Mouse (Mus musculus) heart, embryonic 16.5 days (tissue): ENCODE results near the gene Gpc6. TPM values are rescaled to one million over a fixed set of nuclear protein-coding genes. Genes with fewer than 3 reads are reported as not detected.
A peak's percentile ranks its signal among the peaks of the same experiment; 100 is the strongest.

ENCODE experiments used
- ATAC-seq: fragments of 200-750 bp; cut with Nextera tagmentation; replicated peaks from 2 replicates; pipeline ENCODE4 v1.8.0; 2017; ENCODE audit warnings: moderate number of reproducible peaks; ENCODE audit not compliant: insufficient read depth, low FRiP score; ENCODE audit errors: extremely low read depth
- H3K27ac ChIP-seq: fragments of 300-500 bp; sonication (generic); 2 replicates; pipeline ENCODE4 v1.5.1; 2014; ENCODE audit warnings: mild to moderate bottlenecking, low read length, control low read depth, moderate library complexity
- H3K27me3 ChIP-seq: fragments of 300-500 bp; sonication (generic); 2 replicates; pipeline ENCODE4 v1.6.1; 2014; ENCODE audit warnings: low read length, mixed read lengths; ENCODE audit not compliant: control insufficient read depth, insufficient read depth
- H3K36me3 ChIP-seq: fragments of 300-500 bp; sonication (generic); 2 replicates; pipeline ENCODE4 v1.6.1; 2014; ENCODE audit not compliant: control insufficient read depth, insufficient read depth
- H3K4me1 ChIP-seq: fragments of 300-500 bp; sonication (generic); 2 replicates; pipeline ENCODE4 v1.6.1; 2014; ENCODE audit warnings: low read length, mixed read lengths; ENCODE audit not compliant: control insufficient read depth, insufficient read depth
- H3K4me2 ChIP-seq: fragments of 300-500 bp; sonication (generic); 2 replicates; pipeline ENCODE4 v1.6.1; 2014; ENCODE audit warnings: low read depth, mild to moderate bottlenecking, control low read depth, low read length
- H3K4me3 ChIP-seq: fragments of 300-500 bp; sonication (generic); 2 replicates; pipeline ENCODE4 v1.5.1; 2014; ENCODE audit warnings: mild to moderate bottlenecking, control low read depth, low read length
- H3K9ac ChIP-seq: fragments of 300-500 bp; sonication (generic); 2 replicates; pipeline ENCODE4 v1.6.1; 2014; ENCODE audit warnings: low read length, control low read depth
- H3K9me3 ChIP-seq: fragments of 300-500 bp; sonication (generic); replicated peaks from 2 replicates; pipeline ENCODE4 v1.6.1; 2016; ENCODE audit warnings: low read length; ENCODE audit not compliant: control insufficient read depth
- WGBS: fragments of 180-500 bp; shearing (Covaris S2); extraction: QIAGEN DNeasy Blood & Tissue Kit; methylation state at CpG from one replicate; pipeline ENCODE4 v1.1.7; 2014; 5-methylcytosine and 5-hydroxymethylcytosine counted together
- polyA plus RNA-seq: library from polyadenylated mRNA; unstranded; fragments of >200 nt; fragmentation: Nextera tagmentation; extraction: Ambion mirVana; gene quantifications from 2 replicates; pipeline ENCODE4 v1.2.1, GENCODE M21; 2015

The Gpc6 gene
- 15.8 and 19.4 TPM in 2 replicates for polyA plus RNA-seq

DNA sequence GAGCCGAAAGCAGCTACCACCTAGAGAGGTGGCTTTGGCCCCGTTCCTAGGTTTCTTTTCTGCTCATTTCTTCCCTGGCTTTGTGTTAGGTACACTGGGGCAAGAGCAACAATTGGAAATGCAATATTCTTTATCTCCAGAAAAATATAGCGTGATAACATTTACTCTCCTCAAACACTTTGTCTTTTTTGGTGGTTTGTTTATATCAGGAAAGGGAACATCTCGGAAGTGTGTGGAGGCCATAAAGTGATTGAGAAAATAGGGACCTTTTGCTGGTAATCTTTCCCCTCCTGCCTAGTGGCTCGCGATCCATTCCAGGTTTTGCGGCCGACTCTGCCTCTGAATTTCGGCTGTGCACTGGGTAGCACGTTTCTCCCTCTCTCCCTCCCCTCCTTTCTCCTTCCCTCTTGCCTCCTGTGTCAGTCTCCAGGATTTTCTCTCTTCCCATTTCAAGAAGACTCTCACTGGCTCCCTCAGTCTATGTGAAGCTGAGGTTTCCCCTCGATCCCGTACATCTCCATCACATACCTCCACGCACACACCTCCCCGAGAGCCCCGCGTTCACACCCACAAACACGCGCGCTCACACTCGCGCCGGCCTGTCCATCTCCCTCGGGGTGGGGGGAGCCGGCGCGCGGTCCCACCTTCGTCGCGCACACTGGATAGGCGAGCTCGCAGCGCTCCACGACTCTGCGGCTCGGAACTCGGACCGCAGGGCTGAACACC, at the start of gene Gpc6:
Gene Gpc6 (plus strand): TSS at position 440 of the 726 bp plus-strand sequence.
- peak within 1 kb of the TSS; percentile 78 for H3K4me3 ChIP-seq
- no peaks in the 10 kb centered on the region for H3K9me3 ChIP-seq
- under 1% methylated on average over 38 of the region's 38 CpGs for WGBS
- peak within 1 kb of the TSS; percentile 100 for H3K4me2 ChIP-seq
- ATAC-seq: peak; percentile 70
- peak within 1 kb of the TSS; percentile 80 for H3K27ac ChIP-seq
- H3K27me3 ChIP-seq: peaks cover 3% of the 10 kb centered on the region
- no peaks in the 10 kb centered on the region for H3K36me3 ChIP-seq
- H3K4me1 ChIP-seq: peaks cover 6% of the 10 kb centered on the region; the same call in 1 of the 2 replicates
- H3K9ac ChIP-seq: peak within 1 kb of the TSS; percentile 80

DNA sequence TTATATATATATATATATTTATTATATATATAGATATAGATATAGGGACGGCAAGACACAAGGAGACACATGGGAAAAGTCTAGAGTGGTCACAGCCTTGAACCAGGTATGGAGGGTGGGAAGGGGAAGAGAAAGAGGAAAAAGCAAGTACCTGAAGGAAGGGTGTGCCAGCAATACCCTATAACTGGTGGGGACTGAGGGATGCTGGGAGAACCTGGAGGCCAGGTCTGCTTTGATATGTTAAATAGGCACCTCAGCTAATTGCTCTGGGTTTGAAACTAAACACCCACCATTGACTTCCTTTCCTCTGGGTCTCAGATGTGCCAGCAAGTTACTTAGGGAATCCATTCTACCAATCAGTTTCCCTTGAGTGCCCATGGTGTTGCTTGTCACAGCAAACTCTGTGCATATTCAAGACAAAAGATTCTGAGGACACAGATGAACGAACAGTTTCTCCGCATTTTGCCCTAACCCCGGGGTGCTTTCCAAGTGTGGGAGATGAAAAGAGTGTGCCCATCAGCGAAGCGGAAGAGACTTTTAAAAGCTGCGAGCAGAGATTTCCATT, 42.6 kb upstream of the Gpc6 start:
- H3K36me3 ChIP-seq: no peaks in the 10 kb centered on the region
- H3K27ac ChIP-seq: no peak overlapping the region
- no peak for ATAC-seq
- no peaks in the 10 kb centered on the region for H3K4me1 ChIP-seq
- H3K27me3 ChIP-seq: no peaks in the 10 kb centered on the region
- H3K4me3 ChIP-seq: no peak overlapping the region
- H3K9ac ChIP-seq: no peak overlapping the region
- no peaks in the 10 kb centered on the region for H3K9me3 ChIP-seq
- no peak overlapping the region for H3K4me2 ChIP-seq
- WGBS: 70% methylated on average over 7 of the region's 7 CpGs

- Histone ChIP-seq H3K9me3 (no peaks in the 10 kb centered on the region), H3K9ac (no peak overlapping the region), H3K4me3 (no peak overlapping the region), H3K27me3 (no peaks in the 10 kb centered on the region), H3K27ac (no peak overlapping the region), H3K4me1 (no peaks in the 10 kb centered on the region), H3K4me2 (no peak overlapping the region), H3K36me3 (no peaks in the 10 kb centered on the region)
- 58% methylated on average over 3 of the region's 3 CpGs for WGBS
- no peak for ATAC-seq
Observed at GRCm38 (mm10) chr14:116894316-116894715, 30.8 kb upstream of the Gpc6 start.

- no peaks in the 10 kb centered on the region for H3K27me3 ChIP-seq
- H3K4me1 ChIP-seq: no peaks in the 10 kb centered on the region
- H3K9me3 ChIP-seq: no peaks in the 10 kb centered on the region
- no peak overlapping the region for H3K4me2 ChIP-seq
- WGBS: 42% methylated on average over 1 of the region's 1 CpGs
- no peak overlapping the region for H3K4me3 ChIP-seq
- no peak overlapping the region for H3K9ac ChIP-seq
- H3K27ac ChIP-seq: no peak overlapping the region
- no peak for ATAC-seq
- H3K36me3 ChIP-seq: no peaks in the 10 kb centered on the region
Observed at GRCm38 (mm10) chr14:116897971-116898370, 27.1 kb upstream of the Gpc6 start.

DNA sequence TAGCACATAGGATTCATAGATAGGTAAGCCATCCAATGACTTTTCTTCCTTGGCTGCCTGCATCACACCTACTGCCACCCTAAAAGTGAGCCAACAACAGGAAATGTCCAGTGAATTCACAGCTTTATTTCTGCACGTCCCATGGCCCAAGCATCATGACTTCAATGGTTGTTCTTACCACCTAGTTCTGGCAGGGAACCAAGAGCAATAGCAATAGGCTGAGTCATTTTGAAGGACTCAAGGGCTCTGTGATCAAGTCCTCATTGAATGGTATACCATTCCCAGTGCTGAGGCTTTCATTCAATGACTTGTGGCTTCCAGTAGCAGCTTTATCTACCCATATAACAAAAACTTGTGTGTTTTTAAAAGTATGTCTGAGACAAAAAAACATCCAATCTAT, 13.3 kb upstream of the Gpc6 start:
- WGBS: 49% methylated on average over 1 of the region's 1 CpGs
- H3K9me3 ChIP-seq: no peaks in the 10 kb centered on the region
- H3K27ac ChIP-seq: no peak overlapping the region
- no peak overlapping the region for H3K4me3 ChIP-seq
- no peaks in the 10 kb centered on the region for H3K27me3 ChIP-seq
- H3K9ac ChIP-seq: no peak overlapping the region
- H3K4me2 ChIP-seq: no peak overlapping the region
- H3K4me1 ChIP-seq: no peaks in the 10 kb centered on the region
- no peak for ATAC-seq
- no peaks in the 10 kb centered on the region for H3K36me3 ChIP-seq

DNA sequence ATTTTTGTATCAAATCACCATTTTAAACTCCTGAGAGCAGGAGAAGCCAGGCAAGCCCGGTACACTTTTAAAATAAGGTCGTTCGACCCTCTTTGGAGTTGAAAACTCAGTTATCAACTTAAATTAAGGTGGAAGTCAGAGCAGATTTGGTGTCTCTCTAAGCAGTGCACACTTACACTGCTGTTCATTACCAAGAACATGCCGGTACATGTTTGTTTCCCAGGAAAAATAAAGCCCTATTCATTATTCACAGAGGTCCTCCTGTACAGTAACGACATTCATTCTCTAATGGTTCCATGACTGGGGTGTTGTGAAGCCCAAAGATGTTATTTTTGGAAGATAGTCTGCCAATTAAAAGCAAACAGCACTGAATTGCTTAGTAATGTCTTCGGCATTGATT, 8.2 kb upstream of the Gpc6 start:
- Histone ChIP-seq H3K4me2 (no peak overlapping the region), H3K9ac (no peak overlapping the region), H3K4me1 (no peaks in the 10 kb centered on the region), H3K9me3 (no peaks in the 10 kb centered on the region), H3K4me3 (no peak overlapping the region), H3K27ac (no peak overlapping the region), H3K27me3 (no peaks in the 10 kb centered on the region), H3K36me3 (no peaks in the 10 kb centered on the region)
- WGBS: 66% methylated on average over 6 of the region's 6 CpGs
- ATAC-seq: no peak

DNA sequence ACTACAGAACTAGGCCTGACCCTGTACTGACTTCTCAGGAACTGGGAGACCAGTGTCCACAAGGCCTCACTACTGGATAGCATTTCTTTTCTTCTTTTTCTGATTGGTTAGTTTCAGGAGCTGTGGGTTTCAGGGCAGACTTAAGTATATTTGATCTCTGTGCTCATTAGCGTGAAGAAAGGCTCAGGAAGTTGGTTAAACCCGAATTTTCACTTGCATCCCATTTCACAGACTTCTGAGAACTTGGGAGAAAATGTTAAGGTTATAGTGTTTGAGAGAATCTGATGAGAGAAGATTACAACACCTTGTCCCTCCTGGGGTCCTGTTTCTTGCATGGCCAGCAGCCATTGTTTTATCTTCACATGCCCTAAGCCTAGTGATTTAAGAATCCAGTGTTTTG, 849 bp upstream of the Gpc6 start:
- 71% methylated on average over 2 of the region's 2 CpGs for whole genome bisulfite sequencing
- no peak overlapping the region for H3K27ac ChIP-seq
- no peaks in the 10 kb centered on the region for H3K36me3 ChIP-seq
- peaks cover 6% of the 10 kb centered on the region; the same call in 1 of the 2 replicates for H3K4me1 ChIP-seq
- no peaks in the 10 kb centered on the region for H3K9me3 ChIP-seq
- peaks cover 3% of the 10 kb centered on the region for H3K27me3 ChIP-seq
- no peak for ATAC-seq
- no peak overlapping the region for H3K4me3 ChIP-seq
- H3K9ac ChIP-seq: no peak overlapping the region
- no peak overlapping the region for H3K4me2 ChIP-seq

DNA sequence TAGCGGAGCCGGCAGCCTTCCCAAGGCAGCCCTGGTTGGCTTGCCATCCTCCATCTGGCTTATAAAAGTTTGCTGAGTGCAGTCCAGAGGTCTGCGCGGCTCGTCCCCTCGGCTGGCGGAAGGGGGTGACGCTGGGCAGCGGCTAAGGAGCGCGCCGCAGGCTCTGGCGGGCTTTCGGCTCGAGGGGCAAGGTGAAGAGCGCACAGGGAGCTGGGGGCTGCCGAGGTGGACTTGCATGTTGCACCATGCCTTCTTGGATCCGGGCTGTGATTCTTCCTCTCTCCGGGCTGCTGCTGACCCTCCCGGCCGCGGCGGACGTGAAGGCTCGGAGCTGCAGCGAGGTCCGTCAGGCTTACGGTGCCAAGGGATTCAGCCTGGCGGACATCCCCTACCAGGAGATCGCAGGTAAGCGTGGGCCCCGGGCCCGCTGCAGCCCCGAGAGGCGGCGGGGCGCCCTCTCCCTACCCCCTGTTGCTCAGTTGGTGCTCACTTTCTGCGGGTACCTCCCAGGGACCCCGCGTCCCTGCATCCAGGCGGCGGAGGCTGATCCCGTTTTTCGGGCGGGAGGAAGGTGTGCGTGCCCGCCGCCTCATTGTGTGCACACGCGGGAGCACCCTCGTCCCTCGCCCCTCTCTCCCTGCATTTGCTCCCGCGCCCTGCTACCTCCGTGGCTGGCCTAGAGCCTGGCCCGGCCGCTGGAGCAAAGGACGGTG, 732 bp downstream of the Gpc6 start:
- H3K9ac ChIP-seq: peak overlapping the region; percentile 80
- H3K27ac ChIP-seq: peak overlapping the region; percentile 80
- H3K9me3 ChIP-seq: no peaks in the 10 kb centered on the region
- H3K4me1 ChIP-seq: peaks cover 6% of the 10 kb centered on the region; the same call in 1 of the 2 replicates
- ATAC-seq: peak; percentile 15; the same call in 1 of the 2 replicates
- no peaks in the 10 kb centered on the region for H3K36me3 ChIP-seq
- H3K4me3 ChIP-seq: peak overlapping the region; percentile 78
- under 1% methylated on average over 58 of the region's 58 CpGs for WGBS
- peaks cover 3% of the 10 kb centered on the region for H3K27me3 ChIP-seq
- H3K4me2 ChIP-seq: peak overlapping the region; percentile 100
